Comparison of ENCODE assay signal across 23 mouse cellular contexts in the genomic region with DNA sequence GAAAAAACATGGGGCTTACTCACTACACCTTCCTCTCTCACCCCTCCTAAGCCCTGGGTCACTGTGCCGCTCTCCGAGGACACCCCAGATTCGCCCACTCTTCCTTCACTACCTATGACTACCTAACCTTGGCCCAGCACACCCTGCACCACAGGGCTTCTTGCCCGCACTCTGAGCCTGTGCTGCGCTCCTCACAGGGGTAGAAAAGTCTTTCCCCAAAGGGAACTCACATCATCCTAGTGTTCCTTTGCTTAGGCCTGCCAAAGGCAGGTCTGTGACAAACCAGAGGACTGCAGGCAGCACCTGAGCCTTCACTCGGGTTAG. TPM values are rescaled to one million over a fixed set of nuclear protein-coding genes. Genes with fewer than 3 reads are reported as not detected.
DNase-seq lines count a peak whose midpoint lies in the region; ATAC-seq and TF ChIP-seq lines count a peak whose summit lies in the region.
"Had no signal": no experiment of that assay in that cellular context is flagged by ENCODE, and none has a peak within 500 bp of the region (broad histone marks: within the 10 kb centered on the region; RNA-seq: fewer than 3 reads in every experiment).

No protein-coding gene starts in this region.

- WGBS in midbrain, embryonic 10.5 days: 62% methylated on average over 6 of the region's 6 CpGs
- WGBS in midbrain, postnatal 0 days: 59% methylated on average over 6 of the region's 6 CpGs
- WGBS in embryonic facial prominence, embryonic 12.5 days: 78% methylated on average over 6 of the region's 6 CpGs
- 52% methylated on average over 6 of the region's 6 CpGs for WGBS in hindbrain, embryonic 12.5 days
- 50% methylated on average over 6 of the region's 6 CpGs for WGBS in neural tube, embryonic 12.5 days

- H3K4me1 ChIP-seq in midbrain, embryonic 10.5 days: peaks cover 31% of the 10 kb centered on the region
- H3K4me1 ChIP-seq in midbrain, postnatal 0 days (ENCODE audit: insufficient read depth, low read length): peaks cover 4% of the 10 kb centered on the region; the same call in 1 of the 2 replicates
- peaks cover 8% of the 10 kb centered on the region; the same call in 1 of the 2 replicates for H3K4me1 ChIP-seq in embryonic facial prominence, embryonic 12.5 days
- H3K4me1 ChIP-seq in hindbrain, embryonic 12.5 days: peaks cover 18% of the 10 kb centered on the region
- peaks cover 18% of the 10 kb centered on the region for H3K4me1 ChIP-seq in neural tube, embryonic 12.5 days

- no peak overlapping the region for H3K9ac ChIP-seq in midbrain, postnatal 0 days (replicated peaks; ENCODE audit: low read length, poor library complexity, severe bottlenecking)
- no peak overlapping the region for H3K9ac ChIP-seq in embryonic facial prominence, embryonic 12.5 days
- no peak overlapping the region for H3K9ac ChIP-seq in hindbrain, embryonic 12.5 days
- H3K9ac ChIP-seq in neural tube, embryonic 12.5 days: no peak overlapping the region
- H3K9ac ChIP-seq: heart, embryonic 15.5 days; liver, postnatal 0 days had no signal

- H3K4me2 ChIP-seq in midbrain, postnatal 0 days (ENCODE audit: low read depth, low read length, poor library complexity, severe bottlenecking): no peak overlapping the region
- H3K4me2 ChIP-seq in embryonic facial prominence, embryonic 12.5 days (replicated peaks): no peak overlapping the region
- no peak overlapping the region for H3K4me2 ChIP-seq in hindbrain, embryonic 12.5 days (replicated peaks)
- no peak overlapping the region for H3K4me2 ChIP-seq in neural tube, embryonic 12.5 days (replicated peaks)
- H3K4me2 ChIP-seq: heart, embryonic 15.5 days had no signal

- no peaks in the 10 kb centered on the region for H3K9me3 ChIP-seq in midbrain, embryonic 10.5 days (replicated peaks)
- H3K9me3 ChIP-seq in midbrain, postnatal 0 days (ENCODE audit: low read length): no peaks in the 10 kb centered on the region
- H3K9me3 ChIP-seq in embryonic facial prominence, embryonic 12.5 days: no peaks in the 10 kb centered on the region
- no peaks in the 10 kb centered on the region for H3K9me3 ChIP-seq in hindbrain, embryonic 12.5 days (replicated peaks)
- H3K9me3 ChIP-seq in neural tube, embryonic 12.5 days: no peaks in the 10 kb centered on the region
- H3K9me3 ChIP-seq: heart, embryonic 15.5 days had no signal

- H3K27ac ChIP-seq in midbrain, embryonic 10.5 days (replicated peaks): peak overlapping the region; percentile 85
- H3K27ac ChIP-seq in midbrain, postnatal 0 days (ENCODE audit: low read depth, low read length): no peak overlapping the region
- no peak overlapping the region for H3K27ac ChIP-seq in embryonic facial prominence, embryonic 12.5 days
- peak overlapping the region; percentile 75 for H3K27ac ChIP-seq in hindbrain, embryonic 12.5 days
- H3K27ac ChIP-seq in neural tube, embryonic 12.5 days: peak overlapping the region; percentile 75
- H3K27ac ChIP-seq: gastrocnemius, adult 2 months; heart, embryonic 15.5 days had no signal

- no peak for ATAC-seq in midbrain, postnatal 0 days (ENCODE audit: low FRiP score)
- ATAC-seq in embryonic facial prominence, embryonic 12.5 days (ENCODE audit: insufficient number of reproducible peaks, insufficient read depth, low FRiP score, low TSS enrichment): 0 out of 2 replicates have a peak, but pooled peaks have one; percentile 38
- no peak for ATAC-seq in hindbrain, embryonic 12.5 days (ENCODE audit: low FRiP score)
- peak; percentile 43; the same call in 1 of the 2 replicates for ATAC-seq in neural tube, embryonic 12.5 days (ENCODE audit: low FRiP score, low read depth)
- ATAC-seq: CD4-positive, CD25-positive, alpha-beta regulatory T cell, adult 4 months; liver, postnatal 0 days had no signal

- no peak for TF ChIP-seq CTCF in midbrain, postnatal 0 days (IDR thresholded peaks at IDR 0.05)

- peak overlapping the region; percentile 25; the same call in 1 of the 2 replicates for H3K4me3 ChIP-seq in midbrain, embryonic 10.5 days
- no peak overlapping the region for H3K4me3 ChIP-seq in midbrain, postnatal 0 days (ENCODE audit: low read depth, low read length)
- no peak overlapping the region for H3K4me3 ChIP-seq in embryonic facial prominence, embryonic 12.5 days
- H3K4me3 ChIP-seq in hindbrain, embryonic 12.5 days: no peak overlapping the region
- H3K4me3 ChIP-seq in neural tube, embryonic 12.5 days: no peak overlapping the region
- H3K4me3 ChIP-seq: gastrocnemius, adult 2 months; heart, embryonic 15.5 days had no signal

- no peaks in the 10 kb centered on the region for H3K27me3 ChIP-seq in midbrain, embryonic 10.5 days (ENCODE audit: low read depth, poor library complexity, severe bottlenecking)
- no peaks in the 10 kb centered on the region for H3K27me3 ChIP-seq in midbrain, postnatal 0 days (ENCODE audit: insufficient read depth, low read length)
- H3K27me3 ChIP-seq in embryonic facial prominence, embryonic 12.5 days: no peaks in the 10 kb centered on the region
- H3K27me3 ChIP-seq in hindbrain, embryonic 12.5 days: no peaks in the 10 kb centered on the region
- H3K27me3 ChIP-seq in neural tube, embryonic 12.5 days (replicated peaks): 0 out of 2 replicates have a peak, but pooled peaks cover 2% of the 10 kb centered on the region
- H3K27me3 ChIP-seq: heart, embryonic 15.5 days had no signal

- no peak for DNase-seq in midbrain, embryonic 10.5 days (ENCODE audit: low spot score)
- no peak for DNase-seq in midbrain, postnatal 0 days (ENCODE audit: low spot score)
- no peak for DNase-seq in layer of hippocampus, postnatal 25 days (ENCODE audit: extremely low spot score in 1 of 2, low spot score in 1 of 2)
- no peak for DNase-seq in MN1 (ENCODE audit: low spot score)
- DNase-seq in lung, postnatal 4 days: no peak
- DNase-seq: adrenal gland, adult 2 months; cerebellum, adult 9-11 months; gastrocnemius, adult 2 months; heart, adult 18-20 months; kidney, postnatal 4 days; liver; liver, postnatal 0 days; lung, postnatal 14 days; right cerebral cortex, postnatal 25 days had no signal

- H3K36me3 ChIP-seq in midbrain, embryonic 10.5 days: no peaks in the 10 kb centered on the region
- H3K36me3 ChIP-seq in midbrain, postnatal 0 days (ENCODE audit: insufficient read depth, low read length): no peaks in the 10 kb centered on the region
- no peaks in the 10 kb centered on the region for H3K36me3 ChIP-seq in embryonic facial prominence, embryonic 12.5 days
- no peaks in the 10 kb centered on the region for H3K36me3 ChIP-seq in hindbrain, embryonic 12.5 days
- H3K36me3 ChIP-seq in neural tube, embryonic 12.5 days: no peaks in the 10 kb centered on the region
- H3K36me3 ChIP-seq: heart, embryonic 15.5 days had no signal

RNA-seq across cellular contexts. Expression of gene E2f1, which starts 8.0 kb away (rescaled TPM):
- 34.9 and 35.5 TPM in 2 replicates for polyA plus RNA-seq in midbrain, embryonic 10.5 days (2016; fragmentation: Nextera tagmentation; extraction: Ambion mirVana)
- 2.0 and 2.3 TPM in 2 replicates for total RNA-seq in midbrain, postnatal 0 days (2014; rRNA removed)
- 2.1 and 2.3 TPM in 2 replicates for polyA plus RNA-seq in midbrain, postnatal 0 days (2015; fragmentation: Nextera tagmentation; extraction: Ambion mirVana)
- 25.9 and 26.3 TPM in 2 replicates for polyA plus RNA-seq in embryonic facial prominence, embryonic 12.5 days (2016; fragmentation: Nextera tagmentation; extraction: Ambion mirVana)
- polyA plus RNA-seq in hindbrain, embryonic 12.5 days (2016; fragmentation: Nextera tagmentation; extraction: Ambion mirVana): 25.0 and 30.7 TPM in 2 replicates
- polyA plus RNA-seq in neural tube, embryonic 12.5 days (2016; fragmentation: Nextera tagmentation; extraction: Ambion mirVana): 29.9 and 30.8 TPM in 2 replicates
- 1 to 10 TPM; 5.8 to 5.9 TPM for total RNA-seq in layer of hippocampus, postnatal 25 days (2021)

RNA-seq across cellular contexts. Expression of gene Necab3, which starts 19.0 kb away (rescaled TPM):
- polyA plus RNA-seq in midbrain, embryonic 10.5 days (2016; fragmentation: Nextera tagmentation; extraction: Ambion mirVana): 5.2 and 7.6 TPM in 2 replicates
- 23.3 and 27.7 TPM in 2 replicates for total RNA-seq in midbrain, postnatal 0 days (2014; rRNA removed)
- polyA plus RNA-seq in midbrain, postnatal 0 days (2015; fragmentation: Nextera tagmentation; extraction: Ambion mirVana): 18.1 and 18.9 TPM in 2 replicates
- polyA plus RNA-seq in embryonic facial prominence, embryonic 12.5 days (2016; fragmentation: Nextera tagmentation; extraction: Ambion mirVana): 3.5 and 3.7 TPM in 2 replicates
- polyA plus RNA-seq in hindbrain, embryonic 12.5 days (2016; fragmentation: Nextera tagmentation; extraction: Ambion mirVana): 11.6 and 12.3 TPM in 2 replicates
- polyA plus RNA-seq in neural tube, embryonic 12.5 days (2016; fragmentation: Nextera tagmentation; extraction: Ambion mirVana): 15.6 and 18.2 TPM in 2 replicates
- total RNA-seq in layer of hippocampus, postnatal 25 days (2021): 10 to 100 TPM; 27.4 to 29.8 TPM

RNA-seq across cellular contexts. Expression of gene Pxmp4, which starts 25.8 kb away (rescaled TPM):
- 13.2 and 13.9 TPM in 2 replicates for polyA plus RNA-seq in midbrain, embryonic 10.5 days (2016; fragmentation: Nextera tagmentation; extraction: Ambion mirVana)
- total RNA-seq in midbrain, postnatal 0 days (2014; rRNA removed): 16.1 and 21.6 TPM in 2 replicates
- 17.8 and 21.1 TPM in 2 replicates for polyA plus RNA-seq in midbrain, postnatal 0 days (2015; fragmentation: Nextera tagmentation; extraction: Ambion mirVana)
- polyA plus RNA-seq in embryonic facial prominence, embryonic 12.5 days (2016; fragmentation: Nextera tagmentation; extraction: Ambion mirVana): 16.9 and 18.5 TPM in 2 replicates
- polyA plus RNA-seq in hindbrain, embryonic 12.5 days (2016; fragmentation: Nextera tagmentation; extraction: Ambion mirVana): 14.1 and 14.3 TPM in 2 replicates
- 16.5 TPM in 2 replicates for polyA plus RNA-seq in neural tube, embryonic 12.5 days (2016; fragmentation: Nextera tagmentation; extraction: Ambion mirVana)
- 10 to 100 TPM; 11.4 to 13.2 TPM for total RNA-seq in layer of hippocampus, postnatal 25 days (2021)

RNA-seq across cellular contexts. Expression of gene Actl10, which starts 26.1 kb away (rescaled TPM):
- polyA plus RNA-seq in midbrain, embryonic 10.5 days (2016; fragmentation: Nextera tagmentation; extraction: Ambion mirVana): 0.81 and 0.98 TPM in 2 replicates
- not detected in 2 replicates for total RNA-seq in midbrain, postnatal 0 days (2014; rRNA removed)
- polyA plus RNA-seq in midbrain, postnatal 0 days (2015; fragmentation: Nextera tagmentation; extraction: Ambion mirVana): 0.11 and 0.16 TPM in 2 replicates
- 0.24 and 0.28 TPM in 2 replicates for polyA plus RNA-seq in embryonic facial prominence, embryonic 12.5 days (2016; fragmentation: Nextera tagmentation; extraction: Ambion mirVana)
- 0.92 and 0.96 TPM in 2 replicates for polyA plus RNA-seq in hindbrain, embryonic 12.5 days (2016; fragmentation: Nextera tagmentation; extraction: Ambion mirVana)
- 0.47 and 1.0 TPM in 2 replicates for polyA plus RNA-seq in neural tube, embryonic 12.5 days (2016; fragmentation: Nextera tagmentation; extraction: Ambion mirVana)
- not detected for total RNA-seq in layer of hippocampus, postnatal 25 days (2021)
- total RNA-seq: adrenal gland, adult 2 months; gastrocnemius, adult 2 months; heart, adult 18-20 months; layer of hippocampus, postnatal 10 days; left cerebral cortex, postnatal 10 days; megakaryocyte-erythroid progenitor cell, adult 5-6 weeks had no signal
- polyA plus RNA-seq: adrenal gland, adult 2 months; CD4-positive, CD25-positive, alpha-beta regulatory T cell, adult 4 months; kidney, embryonic 14.5 days had no signal

RNA-seq across cellular contexts. Expression of gene 1700003F12Rik, which starts 30.8 kb away (rescaled TPM):
- 4.4 and 5.1 TPM in 2 replicates for polyA plus RNA-seq in midbrain, embryonic 10.5 days (2016; fragmentation: Nextera tagmentation; extraction: Ambion mirVana)
- 1.6 and 2.5 TPM in 2 replicates for total RNA-seq in midbrain, postnatal 0 days (2014; rRNA removed)
- polyA plus RNA-seq in midbrain, postnatal 0 days (2015; fragmentation: Nextera tagmentation; extraction: Ambion mirVana): 4.0 and 5.3 TPM in 2 replicates
- polyA plus RNA-seq in embryonic facial prominence, embryonic 12.5 days (2016; fragmentation: Nextera tagmentation; extraction: Ambion mirVana): 1.0 and 1.2 TPM in 2 replicates
- polyA plus RNA-seq in hindbrain, embryonic 12.5 days (2016; fragmentation: Nextera tagmentation; extraction: Ambion mirVana): 1.4 and 3.2 TPM in 2 replicates
- 2.2 and 3.2 TPM in 2 replicates for polyA plus RNA-seq in neural tube, embryonic 12.5 days (2016; fragmentation: Nextera tagmentation; extraction: Ambion mirVana)
- under 1 TPM; 0.81 to 0.94 TPM for total RNA-seq in layer of hippocampus, postnatal 25 days (2021)
- total RNA-seq: adrenal gland, adult 2 months; gastrocnemius, adult 2 months; heart, adult 18-20 months; megakaryocyte-erythroid progenitor cell, adult 5-6 weeks had no signal
- polyA plus RNA-seq: CD4-positive, CD25-positive, alpha-beta regulatory T cell, adult 4 months had no signal

Comparison
In these comparisons a context has a peak if more than half of its experiments do, and no peak if none do; other contexts are left out.
1. H3K27ac ChIP-seq: peak in midbrain, embryonic 10.5 days (single experiment), hindbrain, embryonic 12.5 days (single experiment) and neural tube, embryonic 12.5 days (single experiment); none in midbrain, postnatal 0 days (single experiment) and embryonic facial prominence, embryonic 12.5 days (single experiment).
2. ATAC-seq: peak in embryonic facial prominence, embryonic 12.5 days (single experiment) and neural tube, embryonic 12.5 days (single experiment); none in midbrain, postnatal 0 days (single experiment) and hindbrain, embryonic 12.5 days (single experiment).